Mouse (Mus musculus) mesoderm, embryonic 11.5 days (tissue): ENCODE measurements around the gene Tnfrsf26.

ENCODE experiments used
- DNase-seq: peaks from one replicate; pipeline ENCODE4 v3.0.0-alpha.2; 2012; ENCODE audit warnings: low read depth, low spot score

Tnfrsf26 gene

DNA sequence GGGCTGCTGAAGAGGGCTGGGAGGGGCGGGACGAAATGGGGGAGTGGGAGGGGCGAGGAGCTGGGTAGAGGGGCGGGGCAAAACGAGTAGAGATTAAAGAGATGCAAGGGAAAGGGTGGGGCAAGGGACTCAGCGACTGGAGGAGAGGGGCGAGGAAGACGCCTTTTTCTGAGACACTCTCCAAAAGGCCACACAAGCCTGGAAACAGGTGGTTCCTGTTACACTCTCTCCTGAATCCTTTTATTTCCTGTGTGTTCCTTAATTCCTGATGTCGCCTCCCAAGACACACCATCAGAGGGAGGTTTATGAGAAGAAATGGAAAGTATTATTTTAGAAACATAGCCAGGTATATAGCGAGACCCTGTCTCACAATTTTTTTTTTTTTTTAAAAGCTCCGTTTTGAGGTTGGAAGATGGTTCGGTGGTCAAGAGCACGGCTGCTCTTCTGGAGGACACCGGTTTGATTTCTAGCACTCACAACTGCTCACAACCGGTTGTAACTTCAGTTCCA lies 28.2 kb downstream of the Tnfrsf26 start:
- no peak for DNase-seq

DNA sequence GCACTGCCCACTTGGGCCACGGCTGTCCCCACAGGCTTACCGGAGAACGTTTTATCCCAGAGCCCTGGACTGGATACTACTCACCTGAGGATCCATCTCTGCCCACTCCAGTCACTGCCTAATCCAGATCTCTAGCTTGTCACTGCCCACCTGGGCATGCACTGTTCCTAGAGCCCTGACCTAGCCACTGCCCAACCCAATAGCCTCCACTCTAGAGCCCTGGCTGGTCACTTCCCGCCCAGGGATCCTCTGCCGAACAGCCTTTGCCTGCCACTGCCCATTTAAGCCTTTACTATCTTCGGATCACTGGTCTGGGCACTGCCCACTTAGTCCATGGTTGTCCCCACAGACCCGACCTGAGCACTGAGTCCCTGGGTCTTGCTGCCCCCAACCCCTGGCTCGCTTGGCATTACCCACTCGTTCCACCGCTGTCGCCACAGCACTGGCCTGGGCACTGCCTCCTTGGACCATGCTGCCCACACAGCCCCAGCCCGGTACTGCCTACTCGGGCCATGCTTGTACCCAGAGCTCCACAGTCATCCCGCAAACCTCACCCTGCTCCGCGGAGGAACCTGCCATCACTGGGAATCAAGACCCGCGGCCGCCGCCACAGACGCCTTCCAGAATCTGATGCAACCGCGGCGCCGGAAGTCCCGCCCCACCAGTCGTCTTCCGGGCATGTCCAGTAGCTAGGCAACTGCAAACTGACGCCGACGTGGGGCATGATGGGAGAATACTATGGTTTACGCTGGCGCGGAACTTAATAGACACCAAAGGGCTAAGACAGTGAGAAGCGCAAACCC lies 28.9 kb downstream of the Tnfrsf26 start, which contains the start of gene Cars:
Cars (minus strand) TSS at position 663 of the 803 bp plus-strand sequence.
- DNase-seq = peak; percentile 98

DNA sequence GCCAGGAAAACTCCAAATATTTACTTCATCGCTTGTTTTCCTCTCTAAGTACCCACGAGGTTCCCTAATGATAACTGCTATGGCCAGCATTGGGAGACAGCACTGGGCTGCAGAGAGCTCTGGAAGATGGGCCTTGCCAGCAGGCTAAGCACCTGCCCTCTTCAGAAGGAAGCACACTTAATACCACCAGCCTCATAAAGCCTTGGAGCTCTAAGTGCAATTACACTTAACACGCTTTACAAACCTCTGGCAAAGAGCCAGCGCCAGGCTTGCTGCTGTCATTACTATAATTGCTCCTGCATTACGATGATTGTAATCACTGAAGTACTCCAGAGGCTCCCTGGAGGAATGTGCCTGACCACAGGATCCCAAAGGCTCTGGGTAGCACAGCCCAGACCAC lies 33.7 kb downstream of the Tnfrsf26 start:
- peak; percentile 13 for DNase-seq

DNA sequence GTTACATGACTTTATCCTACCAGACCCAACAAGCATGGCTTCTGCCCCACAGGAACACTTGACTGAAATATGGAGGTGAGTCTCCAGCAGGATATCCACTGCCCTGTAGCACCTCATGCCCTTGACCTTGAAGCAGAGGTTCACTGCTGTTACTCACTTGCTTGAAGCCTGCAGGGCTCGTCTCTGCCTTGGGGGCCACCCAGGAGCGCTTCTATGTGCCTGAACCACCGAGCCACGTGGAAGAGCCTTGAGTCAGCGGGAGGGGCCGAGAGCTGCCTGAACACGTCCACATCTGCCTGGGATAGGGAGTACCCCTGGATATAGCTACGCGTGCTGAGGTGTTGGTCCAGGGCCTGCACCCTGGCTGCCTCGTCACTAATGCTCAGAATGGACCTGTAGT lies 36.3 kb downstream of the Tnfrsf26 start:
- no peak for DNase-seq

DNA sequence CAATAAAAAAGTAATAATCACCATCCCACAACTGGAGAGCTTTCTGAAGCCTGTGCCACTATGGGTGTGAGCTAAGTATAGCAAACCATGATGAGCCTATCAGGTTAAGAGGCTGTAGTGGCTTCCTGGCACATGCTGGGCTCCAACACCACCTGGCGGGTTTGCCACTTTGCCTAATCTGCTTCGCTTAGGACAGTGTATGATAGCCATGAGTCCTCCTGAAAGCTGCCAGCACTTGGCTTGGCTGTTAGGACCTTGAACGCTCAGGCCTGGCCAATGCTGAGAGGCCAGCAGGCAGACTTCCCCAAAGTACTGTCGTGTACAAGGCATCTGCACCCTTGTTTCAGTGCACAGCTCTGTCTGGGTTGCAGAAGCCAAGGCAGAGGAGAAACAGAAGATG lies 40.5 kb downstream of the Tnfrsf26 start:
- DNase-seq = no peak

- DNase-seq = no peak
Observed at GRCm38 (mm10) chr7:143587586-143587985, 40.9 kb downstream of the Tnfrsf26 start.

DNA sequence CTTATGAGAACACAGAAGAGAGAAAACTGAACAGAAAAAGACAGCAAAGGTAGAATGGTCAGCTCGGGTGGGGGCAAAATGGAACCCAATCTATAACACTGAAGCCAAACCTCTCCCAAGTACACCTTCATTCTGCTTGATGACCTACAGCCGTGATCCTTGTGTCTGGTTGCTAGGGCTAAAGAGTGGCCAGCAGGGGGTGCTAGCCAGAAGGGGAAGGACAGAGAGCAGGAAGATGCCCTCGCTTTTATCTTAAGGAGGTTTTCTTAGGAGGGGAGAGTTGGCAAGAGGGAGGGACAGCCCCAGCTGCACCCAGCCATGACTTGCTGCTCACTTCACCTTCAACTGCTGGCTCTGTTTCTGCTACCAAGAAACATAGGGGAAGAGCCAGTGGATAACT lies 44.6 kb downstream of the Tnfrsf26 start:
- peak; percentile 72 for DNase-seq

DNA sequence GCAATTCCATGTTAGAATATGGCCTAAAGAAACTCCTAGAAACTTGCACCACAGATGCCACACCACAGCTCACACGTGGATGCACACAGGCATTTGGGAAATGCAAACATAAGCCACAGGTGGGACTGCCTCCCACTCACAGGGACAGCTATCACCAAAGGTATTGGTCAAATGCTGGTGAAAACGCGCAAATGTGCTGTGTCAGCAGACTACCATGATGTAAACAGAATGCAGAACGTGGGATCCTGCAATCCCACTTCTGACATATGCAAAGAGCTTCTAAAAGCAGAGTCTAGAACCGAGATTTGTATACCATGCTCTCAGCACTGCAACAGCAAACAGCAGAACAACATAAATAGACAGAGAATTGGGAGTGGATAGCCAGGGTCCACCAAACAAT lies 45.5 kb downstream of the Tnfrsf26 start:
- no peak for DNase-seq

DNA sequence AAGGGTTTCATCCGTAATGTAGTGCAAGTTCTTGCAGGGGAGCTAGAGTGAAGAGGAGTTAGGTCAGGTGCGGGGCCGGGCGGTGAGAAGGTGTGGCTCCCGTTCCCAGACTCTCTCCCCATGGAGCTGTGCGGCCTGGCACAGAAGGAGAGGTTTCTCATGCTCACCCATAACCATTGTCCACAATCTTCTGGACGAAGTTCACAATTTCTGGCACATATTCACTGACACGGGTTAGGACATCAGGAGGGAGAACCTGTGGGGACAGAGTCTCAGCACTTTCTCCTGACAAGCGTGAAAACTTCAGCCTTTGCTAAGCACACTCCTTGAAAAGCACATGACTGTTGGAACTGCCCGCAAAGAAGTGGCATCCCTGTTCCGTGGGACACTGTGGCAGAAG lies 52.8 kb downstream of the Tnfrsf26 start:
- no peak for DNase-seq

- DNase-seq = no peak
Observed at GRCm38 (mm10) chr7:143565648-143566039, 62.9 kb downstream of the Tnfrsf26 start.

- DNase-seq = no peak
Observed at GRCm38 (mm10) chr7:143565015-143565647, 63.4 kb downstream of the Tnfrsf26 start.

DNA sequence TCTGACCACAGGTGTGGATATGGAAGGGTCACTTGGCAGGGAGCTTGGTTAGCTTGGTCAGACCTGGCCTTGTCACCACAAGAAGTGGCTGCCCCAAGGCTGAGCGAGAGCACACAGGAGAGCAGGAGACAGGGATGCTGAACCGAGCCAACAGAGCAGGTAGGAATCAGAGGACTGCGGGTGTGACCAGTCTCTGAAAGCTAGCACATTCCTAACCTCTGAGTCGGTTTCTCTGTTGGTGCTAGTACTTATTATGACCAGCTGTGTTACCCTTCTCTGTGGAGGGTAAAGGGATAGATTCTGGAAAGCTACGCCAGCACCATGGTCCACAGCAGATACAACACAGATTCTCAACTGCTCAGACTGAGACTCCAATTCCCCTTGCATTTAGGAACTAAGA lies 64.7 kb downstream of the Tnfrsf26 start:
- no peak for DNase-seq
